Mouse (Mus musculus) heart, postnatal 0 days (tissue): ENCODE results near the gene Ext2.

Source experiments
- CTCF ChIP-seq: IDR thresholded peaks from 2 replicates; pipeline ENCODE4 v1.5.1; 2016; ENCODE audit warnings: antibody characterized with exemption, control low read depth, low read depth
- EP300 ChIP-seq: IDR thresholded peaks from 2 replicates; pipeline ENCODE4 v1.6.1; 2016; ENCODE audit warnings: antibody characterized with exemption, low read depth

DNA sequence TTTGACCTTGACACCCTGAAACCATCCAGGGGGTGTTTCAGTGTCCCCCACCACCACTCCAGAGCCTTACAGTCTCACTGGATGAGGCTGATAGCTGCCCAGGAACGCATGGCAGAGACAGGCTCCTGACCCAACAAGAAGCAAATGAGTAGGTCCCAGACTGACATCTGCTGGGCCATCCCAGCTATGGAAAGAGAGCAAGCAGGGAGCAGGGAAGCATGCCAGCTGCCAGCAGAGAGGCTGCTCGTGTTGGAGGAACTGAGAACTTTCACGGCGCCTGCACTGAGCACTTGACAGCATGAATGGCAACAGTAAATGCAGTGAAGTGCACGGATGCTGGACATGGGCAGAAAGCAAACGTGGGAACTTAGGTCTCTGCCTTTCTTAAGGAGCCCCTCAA, 17.7 kb upstream of the Ext2 start:
- peak; percentile 16; the same call in 1 of the 2 replicates for TF ChIP-seq CTCF
- TF ChIP-seq EP300 = no peak
